Mouse (Mus musculus) urinary bladder, postnatal 0 days (tissue): ENCODE measurements around the gene Ubl5. TPM values are rescaled to one million over a fixed set of nuclear protein-coding genes. Genes with fewer than 3 reads are reported as not detected.

ENCODE experiments used
- polyA plus RNA-seq: library from polyadenylated mRNA; unstranded; fragments of >200 nt; fragmentation: Nextera tagmentation; extraction: Ambion mirVana; gene quantifications from 2 replicates; pipeline ENCODE4 v1.2.1, GENCODE M21; 2015

Gene Ubl5
- 287 and 316 TPM in 2 replicates for polyA plus RNA-seq

DNA sequence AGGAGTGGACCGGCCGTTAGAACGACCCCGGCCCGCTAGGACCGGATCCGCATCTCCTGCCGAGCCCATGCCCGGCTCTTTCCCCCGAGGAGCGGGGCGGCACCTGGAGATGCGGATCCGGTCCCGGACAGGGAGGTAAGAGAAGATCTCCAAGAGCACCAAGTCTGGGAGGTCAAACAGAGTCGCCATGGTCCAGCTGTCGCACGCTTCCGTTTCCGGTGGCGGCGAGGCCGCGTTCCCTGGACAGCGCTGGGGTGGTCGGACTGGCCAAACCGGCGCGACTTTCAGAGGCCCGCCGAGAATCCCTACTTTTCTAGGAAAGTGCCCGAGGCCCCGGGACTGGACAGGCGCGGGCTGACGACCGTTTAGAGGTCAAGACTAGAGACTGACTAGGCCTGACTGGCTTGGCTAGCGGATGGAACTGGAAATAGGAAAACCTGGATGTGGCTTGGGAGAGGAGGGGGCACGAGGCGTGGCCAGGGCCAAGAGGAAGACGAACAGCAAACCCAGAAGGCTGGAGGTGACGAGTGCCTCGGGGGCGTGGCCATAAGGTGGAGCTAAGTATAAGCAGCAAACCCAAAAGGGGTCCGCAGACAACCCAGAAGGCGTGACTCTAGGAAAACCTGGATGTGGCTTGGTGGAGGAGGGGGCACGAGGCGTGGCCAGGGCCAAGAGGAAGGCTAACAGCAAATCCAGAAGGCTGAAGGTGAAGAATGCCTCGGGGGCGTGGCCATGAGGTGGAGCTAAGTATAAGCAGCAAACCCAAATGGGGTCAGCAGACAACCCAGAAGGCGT, at the start of gene Ubl5:
Gene Ubl5 (plus strand): TSS at position 778 of the 795 bp plus-strand sequence.

DNA sequence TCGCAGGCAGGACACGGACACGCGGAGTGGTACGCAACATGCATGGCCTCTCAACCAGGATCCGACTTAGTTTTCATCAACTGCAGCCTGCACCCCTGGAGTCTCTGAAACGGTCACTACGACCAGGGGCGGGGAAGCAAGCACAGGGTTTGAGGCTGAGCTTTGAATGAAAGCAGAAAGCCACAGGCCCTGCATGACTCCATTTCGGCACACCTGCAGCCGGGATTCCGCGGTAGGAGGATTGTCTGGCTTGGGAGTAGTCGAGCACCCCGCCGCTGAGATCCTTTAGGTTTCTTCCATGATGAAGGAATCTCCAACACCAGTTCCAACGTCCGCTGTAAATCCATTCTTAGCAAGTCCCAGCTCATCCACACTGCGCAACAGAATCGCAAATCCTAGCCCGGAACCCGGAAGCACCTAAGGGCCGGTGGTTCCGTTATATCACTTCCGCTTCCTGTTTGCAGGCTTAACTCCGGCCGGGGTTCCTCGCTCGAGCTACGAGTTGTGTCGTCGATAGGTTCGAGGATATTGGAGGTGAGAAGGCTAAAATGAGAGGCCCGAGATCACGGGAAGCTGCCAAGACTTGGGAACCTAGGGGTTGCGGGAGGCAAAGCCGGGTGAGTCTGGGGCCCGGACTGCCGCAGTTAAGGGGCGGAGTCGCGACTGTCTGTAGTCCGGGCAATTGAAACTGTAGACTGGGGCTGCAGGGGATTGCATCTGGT, 1.8 kb downstream of the Ubl5 start, which contains the start of gene Fbxl12:
Gene Fbxl12 (minus strand): TSS at position 408 of the 722 bp plus-strand sequence.

DNA sequence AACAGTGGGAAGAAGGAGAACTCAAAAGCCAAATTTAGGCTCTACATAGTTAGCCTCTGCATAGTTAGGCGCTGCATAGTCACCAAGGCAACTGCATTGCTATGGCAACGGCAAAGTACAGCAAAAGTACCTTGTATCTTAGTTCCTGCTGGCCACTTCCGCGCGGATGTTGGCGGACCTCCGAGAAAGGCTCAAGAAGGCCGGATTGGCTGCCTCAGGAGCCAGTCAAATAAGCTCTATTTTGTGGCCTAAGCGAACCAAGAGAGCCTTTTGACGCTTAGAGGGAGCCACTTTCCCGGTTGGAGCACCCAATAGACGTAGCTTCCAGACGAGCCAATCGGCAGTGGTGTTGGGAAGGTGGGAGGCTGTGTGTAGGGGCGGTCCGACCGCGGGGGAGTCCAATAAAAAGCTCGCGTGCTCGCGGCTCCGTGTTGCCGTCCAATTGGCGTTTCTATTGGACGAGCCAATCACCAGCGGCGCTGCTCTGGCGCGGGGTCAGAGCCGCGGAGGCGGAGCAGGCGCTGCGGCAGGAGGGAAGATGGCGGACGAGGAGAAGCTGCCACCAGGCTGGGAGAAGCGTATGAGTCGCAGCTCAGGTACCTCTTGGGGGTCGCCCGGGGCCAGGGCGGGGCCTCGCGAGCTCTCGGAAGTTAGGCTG, 9.1 kb downstream of the Ubl5 start, which contains the start of gene Pin1:
Gene Pin1 (plus strand): TSS at position 494 of the 658 bp plus-strand sequence.

Other genes with a start within 250 kb of the Ubl5 start
- gene Zfp26, start 182.7 kb upstream of the Ubl5 start, polyA plus RNA-seq: 6.2 and 11.1 TPM in 2 replicates
- 9.6 and 11.3 TPM in 2 replicates for gene Zfp426, start 150.1 kb upstream of the Ubl5 start, polyA plus RNA-seq
- 37.6 and 45.4 TPM in 2 replicates for gene Zfp266, start 121.5 kb upstream of the Ubl5 start, polyA plus RNA-seq
- gene Zfp846, start 61.6 kb upstream of the Ubl5 start, polyA plus RNA-seq: 6.2 and 6.6 TPM in 2 replicates
- gene Fbxl12, start 1.9 kb downstream of the Ubl5 start, polyA plus RNA-seq: 9.2 and 10.4 TPM in 2 replicates
- gene Pin1, start 9.2 kb downstream of the Ubl5 start, polyA plus RNA-seq: 36.1 and 37.6 TPM in 2 replicates
- 5.4 and 6.0 TPM in 2 replicates for gene Olfm2, start 103.5 kb downstream of the Ubl5 start, polyA plus RNA-seq
- 8.1 and 11.4 TPM in 2 replicates for gene Col5a3, start 172.2 kb downstream of the Ubl5 start, polyA plus RNA-seq
- gene Rdh8, start 175.6 kb downstream of the Ubl5 start, polyA plus RNA-seq: not detected in 2 replicates
- gene A230050P20Rik, start 225.8 kb downstream of the Ubl5 start, polyA plus RNA-seq: 11.9 and 16.2 TPM in 2 replicates
- 9.4 and 11.5 TPM in 2 replicates for gene Angptl6, start 236.8 kb downstream of the Ubl5 start, polyA plus RNA-seq
- gene Ppan, start 245.3 kb downstream of the Ubl5 start, polyA plus RNA-seq: 36.3 and 39.8 TPM in 2 replicates